Mouse (Mus musculus) intestine, embryonic 15.5 days (tissue): ENCODE results near the gene Bckdhb. TPM values are rescaled to one million over a fixed set of nuclear protein-coding genes. Genes with fewer than 3 reads are reported as not detected.
"Not testable (repeated sequence)": the region's sequence is repeated elsewhere in the genome, so short reads cannot be mapped to it uniquely, and the experiment has no call there.

Experiments used
- ATAC-seq: fragments of 200-750 bp; cut with Nextera tagmentation; 2 replicates; pipeline ENCODE4 v1.8.0; 2017; ENCODE audit warnings: moderate TSS enrichment, moderate library complexity
- H3K27ac ChIP-seq: fragments of 300-500 bp; sonication (generic); 2 replicates; pipeline ENCODE4 v1.5.1; 2015; ENCODE audit warnings: mild to moderate bottlenecking, inconsistent platforms
- H3K27me3 ChIP-seq: fragments of 300-500 bp; sonication (generic); replicated peaks from 2 replicates; pipeline ENCODE4 v1.6.1; 2015; ENCODE audit warnings: inconsistent platforms
- H3K36me3 ChIP-seq: fragments of 300-500 bp; sonication (generic); 2 replicates; pipeline ENCODE4 v1.6.1; 2015; ENCODE audit warnings: inconsistent platforms
- H3K4me1 ChIP-seq: fragments of 300-500 bp; sonication (generic); replicated peaks from 2 replicates; pipeline ENCODE4 v1.6.1; 2015; ENCODE audit warnings: inconsistent platforms
- H3K4me2 ChIP-seq: fragments of 300-500 bp; sonication (generic); replicated peaks from 2 replicates; pipeline ENCODE4 v1.6.1; 2015; ENCODE audit warnings: mild to moderate bottlenecking, inconsistent platforms
- H3K4me3 ChIP-seq: fragments of 300-500 bp; sonication (generic); replicated peaks from 2 replicates; pipeline ENCODE4 v1.5.1; 2015; ENCODE audit warnings: inconsistent platforms
- H3K9ac ChIP-seq: fragments of 300-500 bp; sonication (generic); 2 replicates; pipeline ENCODE4 v1.6.1; 2015; ENCODE audit warnings: inconsistent platforms
- H3K9me3 ChIP-seq: fragments of 300-500 bp; sonication (generic); 2 replicates; pipeline ENCODE4 v1.6.1; 2016; ENCODE audit warnings: inconsistent platforms
- WGBS: fragments of 180-500 bp; shearing (Covaris S2); methylation state at CpG from one replicate; pipeline ENCODE4 v1.1.7; 2015; 5-methylcytosine and 5-hydroxymethylcytosine counted together
- polyA plus RNA-seq: library from polyadenylated mRNA; unstranded; fragments of >200 nt; fragmentation: Nextera tagmentation; extraction: Ambion mirVana; gene quantifications from 2 replicates; pipeline ENCODE4 v1.2.1, GENCODE M21; 2015

Gene Bckdhb
- polyA plus RNA-seq, 1 experiment from 2014 or later: 39.5 TPM

- no peak overlapping the region for H3K4me2 ChIP-seq
- no peaks in the 10 kb centered on the region for H3K4me1 ChIP-seq
- ATAC-seq: no peak
- no peak overlapping the region for H3K27ac ChIP-seq
- WGBS: 92% methylated on average over 7 of the region's 7 CpGs
- no peaks in the 10 kb centered on the region for H3K36me3 ChIP-seq
- no peak overlapping the region for H3K9ac ChIP-seq
- H3K4me3 ChIP-seq: no peak overlapping the region
- no peaks in the 10 kb centered on the region for H3K27me3 ChIP-seq
- H3K9me3 ChIP-seq: no peaks in the 10 kb centered on the region
These were observed 130.3 kb downstream of the Bckdhb start for GRCm38 (mm10) chr9:84055125-84055807.

- H3K4me1 ChIP-seq, H3K9me3 ChIP-seq, ATAC-seq, H3K27ac ChIP-seq, H3K27me3 ChIP-seq, H3K9ac ChIP-seq, H3K4me3 ChIP-seq, H3K4me2 ChIP-seq, H3K36me3 ChIP-seq: not testable (repeated sequence)
- 86% methylated on average over 4 of the region's 4 CpGs for WGBS
These were observed 135.8 kb downstream of the Bckdhb start for GRCm38 (mm10) chr9:84060781-84061180.

GRCm38 (mm10) chr9:84063617-84064016 lies 138.7 kb downstream of the Bckdhb start:
- no peaks in the 10 kb centered on the region for H3K4me1 ChIP-seq
- no peak overlapping the region for H3K4me3 ChIP-seq
- H3K9ac ChIP-seq: no peak overlapping the region
- H3K4me2 ChIP-seq: no peak overlapping the region
- H3K27me3 ChIP-seq: no peaks in the 10 kb centered on the region
- no peaks in the 10 kb centered on the region for H3K36me3 ChIP-seq
- no peak overlapping the region for H3K27ac ChIP-seq
- WGBS: 90% methylated on average over 3 of the region's 3 CpGs
- no peaks in the 10 kb centered on the region for H3K9me3 ChIP-seq
- no peak for ATAC-seq

GRCm38 (mm10) chr9:84064113-84064512 lies 139.2 kb downstream of the Bckdhb start:
- Histone ChIP-seq H3K4me1 (no peaks in the 10 kb centered on the region), H3K36me3 (no peaks in the 10 kb centered on the region), H3K4me3 (no peak overlapping the region), H3K27me3 (no peaks in the 10 kb centered on the region), H3K9me3 (no peaks in the 10 kb centered on the region), H3K4me2 (no peak overlapping the region), H3K9ac (no peak overlapping the region), H3K27ac (no peak overlapping the region)
- ATAC-seq: no peak
- 62% methylated on average over 4 of the region's 4 CpGs for WGBS

- no peak for ATAC-seq
- H3K9me3 ChIP-seq: no peaks in the 10 kb centered on the region
- H3K4me3 ChIP-seq: no peak overlapping the region
- H3K4me2 ChIP-seq: no peak overlapping the region
- no peaks in the 10 kb centered on the region for H3K36me3 ChIP-seq
- H3K27ac ChIP-seq: no peak overlapping the region
- 77% methylated on average over 6 of the region's 6 CpGs for WGBS
- H3K9ac ChIP-seq: no peak overlapping the region
- no peaks in the 10 kb centered on the region for H3K27me3 ChIP-seq
- no peaks in the 10 kb centered on the region for H3K4me1 ChIP-seq
These were observed 145.3 kb downstream of the Bckdhb start for GRCm38 (mm10) chr9:84070247-84070646.

GRCm38 (mm10) chr9:84070740-84071139 lies 145.8 kb downstream of the Bckdhb start:
- Histone ChIP-seq H3K9me3 (no peaks in the 10 kb centered on the region), H3K4me3 (no peak overlapping the region), H3K36me3 (no peaks in the 10 kb centered on the region), H3K9ac (no peak overlapping the region), H3K4me2 (no peak overlapping the region), H3K4me1 (no peaks in the 10 kb centered on the region), H3K27ac (no peak overlapping the region), H3K27me3 (no peaks in the 10 kb centered on the region)
- WGBS: 61% methylated on average over 5 of the region's 5 CpGs
- ATAC-seq: no peak

- H3K27ac ChIP-seq: no peak overlapping the region
- no peak overlapping the region for H3K4me3 ChIP-seq
- H3K27me3 ChIP-seq: no peaks in the 10 kb centered on the region
- H3K4me1 ChIP-seq: no peaks in the 10 kb centered on the region
- ATAC-seq: no peak
- no peaks in the 10 kb centered on the region for H3K36me3 ChIP-seq
- no peaks in the 10 kb centered on the region for H3K9me3 ChIP-seq
- H3K9ac ChIP-seq: no peak overlapping the region
- 94% methylated on average over 6 of the region's 6 CpGs for WGBS
- H3K4me2 ChIP-seq: no peak overlapping the region
These were observed 147.6 kb downstream of the Bckdhb start for GRCm38 (mm10) chr9:84072534-84072933.

- no peaks in the 10 kb centered on the region for H3K36me3 ChIP-seq
- no peaks in the 10 kb centered on the region for H3K9me3 ChIP-seq
- no peaks in the 10 kb centered on the region for H3K4me1 ChIP-seq
- H3K4me3 ChIP-seq: no peak overlapping the region
- 91% methylated on average over 9 of the region's 9 CpGs for WGBS
- H3K9ac ChIP-seq: no peak overlapping the region
- no peak overlapping the region for H3K27ac ChIP-seq
- H3K27me3 ChIP-seq: no peaks in the 10 kb centered on the region
- H3K4me2 ChIP-seq: no peak overlapping the region
- ATAC-seq: no peak
These were observed 148.3 kb downstream of the Bckdhb start for GRCm38 (mm10) chr9:84073237-84073636.

- Histone ChIP-seq H3K4me3 (no peak overlapping the region), H3K9me3 (no peaks in the 10 kb centered on the region), H3K36me3 (no peaks in the 10 kb centered on the region), H3K4me2 (no peak overlapping the region), H3K27me3 (no peaks in the 10 kb centered on the region), H3K4me1 (no peaks in the 10 kb centered on the region), H3K27ac (no peak overlapping the region), H3K9ac (no peak overlapping the region)
- no peak for ATAC-seq
- WGBS: 50% methylated on average over 4 of the region's 4 CpGs
These were observed 158.6 kb downstream of the Bckdhb start for GRCm38 (mm10) chr9:84083551-84083950.

GRCm38 (mm10) chr9:84084686-84085085 lies 159.7 kb downstream of the Bckdhb start:
- Histone ChIP-seq H3K4me3 (no peak overlapping the region), H3K9me3 (no peaks in the 10 kb centered on the region), H3K4me1 (no peaks in the 10 kb centered on the region), H3K9ac (no peak overlapping the region), H3K36me3 (no peaks in the 10 kb centered on the region), H3K27me3 (no peaks in the 10 kb centered on the region), H3K27ac (no peak overlapping the region), H3K4me2 (no peak overlapping the region)
- ATAC-seq: no peak
- 89% methylated on average over 5 of the region's 5 CpGs for WGBS

GRCm38 (mm10) chr9:84090316-84091063 lies 165.5 kb downstream of the Bckdhb start:
- Histone ChIP-seq H3K4me2 (no peak overlapping the region), H3K36me3 (no peaks in the 10 kb centered on the region), H3K4me1 (no peaks in the 10 kb centered on the region), H3K4me3 (no peak overlapping the region), H3K9ac (no peak overlapping the region), H3K9me3 (no peaks in the 10 kb centered on the region), H3K27ac (no peak overlapping the region), H3K27me3 (no peaks in the 10 kb centered on the region)
- WGBS: 68% methylated on average over 9 of the region's 9 CpGs
- ATAC-seq: no peak

GRCm38 (mm10) chr9:84092994-84093393 lies 168.0 kb downstream of the Bckdhb start:
- H3K27ac ChIP-seq: no peak overlapping the region
- no peak overlapping the region for H3K9ac ChIP-seq
- H3K36me3 ChIP-seq: no peaks in the 10 kb centered on the region
- H3K4me2 ChIP-seq: no peak overlapping the region
- H3K27me3 ChIP-seq: no peaks in the 10 kb centered on the region
- no peaks in the 10 kb centered on the region for H3K9me3 ChIP-seq
- H3K4me3 ChIP-seq: no peak overlapping the region
- H3K4me1 ChIP-seq: no peaks in the 10 kb centered on the region
- no peak for ATAC-seq
- WGBS: 94% methylated on average over 8 of the region's 8 CpGs

- no peaks in the 10 kb centered on the region for H3K9me3 ChIP-seq
- H3K27me3 ChIP-seq: no peaks in the 10 kb centered on the region
- H3K4me2 ChIP-seq: no peak overlapping the region
- no peak overlapping the region for H3K27ac ChIP-seq
- H3K4me1 ChIP-seq: no peaks in the 10 kb centered on the region
- H3K4me3 ChIP-seq: no peak overlapping the region
- H3K9ac ChIP-seq: no peak overlapping the region
- 77% methylated on average over 6 of the region's 6 CpGs for WGBS
- H3K36me3 ChIP-seq: no peaks in the 10 kb centered on the region
- no peak for ATAC-seq
These were observed 169.2 kb downstream of the Bckdhb start for GRCm38 (mm10) chr9:84094111-84094510.
